11 mouse cellular contexts compared by ENCODE assay signal in genomic region chr4:133026826-133027375, GRCm38 (mm10). TPM values are rescaled to one million over a fixed set of nuclear protein-coding genes. Genes with fewer than 3 reads are reported as not detected.
DNase-seq lines count a peak whose midpoint lies in the region; ATAC-seq and TF ChIP-seq lines count a peak whose summit lies in the region.
"Had no signal": no experiment of that assay in that cellular context is flagged by ENCODE, and none has a peak within 500 bp of the region (broad histone marks: within the 10 kb centered on the region; RNA-seq: fewer than 3 reads in every experiment).

No protein-coding gene starts in this region.

- H3K4me1 ChIP-seq in hindbrain, embryonic 10.5 days (replicated peaks): peaks cover 83% of the 10 kb centered on the region
- H3K4me1 ChIP-seq in hindbrain, embryonic 11.5 days (replicated peaks; ENCODE audit: control insufficient read depth, insufficient read depth, low read length): peaks cover 34% of the 10 kb centered on the region
- peaks cover 29% of the 10 kb centered on the region for H3K4me1 ChIP-seq in ES-Bruce4 (ENCODE audit: control insufficient read depth, insufficient read depth, low read length)
- H3K4me1 ChIP-seq in limb, embryonic 12.5 days (replicated peaks): peaks cover 70% of the 10 kb centered on the region

- H3K36me3 ChIP-seq in hindbrain, embryonic 10.5 days: peaks cover 40% of the 10 kb centered on the region
- H3K36me3 ChIP-seq in hindbrain, embryonic 11.5 days (ENCODE audit: control insufficient read depth, insufficient read depth, low read length): no peaks in the 10 kb centered on the region
- H3K36me3 ChIP-seq in ES-Bruce4 (ENCODE audit: control insufficient read depth, insufficient read depth, low read length, poor library complexity, severe bottlenecking): no peaks in the 10 kb centered on the region
- H3K36me3 ChIP-seq in limb, embryonic 12.5 days: peaks cover 42% of the 10 kb centered on the region
- H3K36me3 ChIP-seq: liver, embryonic 15.5 days had no signal

- TF ChIP-seq EP300 in ES-Bruce4 (IDR thresholded peaks at IDR 0.05; ENCODE audit: insufficient read depth, low read depth, low read length): no peak

- H3K4me3 ChIP-seq in hindbrain, embryonic 10.5 days: no peak overlapping the region
- no peak overlapping the region for H3K4me3 ChIP-seq in hindbrain, embryonic 11.5 days (ENCODE audit: low read depth, low read length)
- H3K4me3 ChIP-seq in ES-Bruce4 (ENCODE audit: low read depth, low read length): no peak overlapping the region
- H3K4me3 ChIP-seq in limb, embryonic 12.5 days (replicated peaks): no peak overlapping the region
- H3K4me3 ChIP-seq: liver, embryonic 15.5 days had no signal

- H3K4me2 ChIP-seq in hindbrain, embryonic 11.5 days (replicated peaks; ENCODE audit: low read depth, low read length): no peak overlapping the region
- no peak overlapping the region for H3K4me2 ChIP-seq in limb, embryonic 12.5 days
- H3K4me2 ChIP-seq: liver, embryonic 15.5 days had no signal

- peak; percentile 23 for TF ChIP-seq CTCF in ES-Bruce4 (IDR thresholded peaks at IDR 0.05; ENCODE audit: low read depth, low read length)

- H3K9me3 ChIP-seq in hindbrain, embryonic 10.5 days: no peaks in the 10 kb centered on the region
- no peaks in the 10 kb centered on the region for H3K9me3 ChIP-seq in hindbrain, embryonic 11.5 days (ENCODE audit: control insufficient read depth, low read length)
- no peaks in the 10 kb centered on the region for H3K9me3 ChIP-seq in ES-Bruce4 (replicated peaks; ENCODE audit: control insufficient read depth, insufficient read depth, low read length, poor library complexity, severe bottlenecking)
- H3K9me3 ChIP-seq in limb, embryonic 12.5 days: no peaks in the 10 kb centered on the region
- H3K9me3 ChIP-seq: liver, embryonic 15.5 days had no signal

- no peaks in the 10 kb centered on the region for H3K27me3 ChIP-seq in hindbrain, embryonic 10.5 days (ENCODE audit: insufficient read depth, poor library complexity, severe bottlenecking)
- no peaks in the 10 kb centered on the region for H3K27me3 ChIP-seq in hindbrain, embryonic 11.5 days (ENCODE audit: control insufficient read depth, insufficient read depth, low read length)
- H3K27me3 ChIP-seq in ES-Bruce4 (ENCODE audit: control insufficient read depth, insufficient read depth, low read length, poor library complexity, severe bottlenecking): no peaks in the 10 kb centered on the region
- no peaks in the 10 kb centered on the region for H3K27me3 ChIP-seq in limb, embryonic 12.5 days
- H3K27me3 ChIP-seq: liver, embryonic 15.5 days had no signal

- no peak overlapping the region for H3K9ac ChIP-seq in hindbrain, embryonic 11.5 days (ENCODE audit: low read depth, low read length)
- 0 out of 2 replicates have a peak overlapping the region, but pooled peaks have one; percentile 3 for H3K9ac ChIP-seq in ES-Bruce4 (ENCODE audit: low read depth, poor library complexity, severe bottlenecking)
- no peak overlapping the region for H3K9ac ChIP-seq in limb, embryonic 12.5 days (replicated peaks)
- H3K9ac ChIP-seq: liver, embryonic 15.5 days had no signal

- no peak for DNase-seq in hindbrain, embryonic 10.5 days (ENCODE audit: low spot score)
- no peak for DNase-seq in hindbrain, embryonic 11.5 days (ENCODE audit: low spot score)
- peak; percentile 31 for DNase-seq in 416B (ENCODE audit: low read depth)
- no peak for DNase-seq in layer of hippocampus, postnatal 10 days (ENCODE audit: low spot score in 2 of 2)
- DNase-seq: cerebellum, postnatal 10 days; gastrocnemius, postnatal 36 days had no signal

- 41% methylated on average over 2 of the region's 2 CpGs for WGBS in hindbrain, embryonic 10.5 days
- WGBS in hindbrain, embryonic 11.5 days: 30% methylated on average over 2 of the region's 2 CpGs
- WGBS in limb, embryonic 12.5 days: 27% methylated on average over 2 of the region's 2 CpGs

- ATAC-seq in hindbrain, embryonic 11.5 days (ENCODE audit: low FRiP score): no peak
- ATAC-seq in limb, embryonic 12.5 days (ENCODE audit: insufficient number of reproducible peaks, insufficient read depth, low FRiP score, low TSS enrichment, low read depth): no peak
- ATAC-seq in CD4-positive, CD25-positive, alpha-beta regulatory T cell, adult 4 months: no peak

- H3K27ac ChIP-seq in hindbrain, embryonic 10.5 days: peak overlapping the region; percentile 86; the same call in 1 of the 2 replicates
- no peak overlapping the region for H3K27ac ChIP-seq in hindbrain, embryonic 11.5 days (ENCODE audit: low read depth, low read length)
- peak overlapping the region; percentile 47 for H3K27ac ChIP-seq in ES-Bruce4 (ENCODE audit: insufficient read depth, low read length)
- peak overlapping the region; percentile 57; the same call in 1 of the 2 replicates for H3K27ac ChIP-seq in limb, embryonic 12.5 days
- H3K27ac ChIP-seq: liver, embryonic 15.5 days had no signal

- no peak for TF ChIP-seq POLR2A in ES-Bruce4 (IDR thresholded peaks at IDR 0.05; ENCODE audit: insufficient read depth, low read length)

RNA-seq across cellular contexts. Expression of gene Ahdc1, which starts 15.8 kb away (rescaled TPM):
- 9.0 and 9.7 TPM in 2 replicates for polyA plus RNA-seq in hindbrain, embryonic 10.5 days (2016; fragmentation: Nextera tagmentation; extraction: Ambion mirVana)
- 6.8 and 9.0 TPM in 2 replicates for polyA plus RNA-seq in hindbrain, embryonic 11.5 days (2014; fragmentation: Nextera tagmentation; extraction: Ambion mirVana)
- polyA plus RNA-seq in ES-Bruce4 (2011; ENCODE audit: insufficient read depth, insufficient read length, low read depth, missing spikeins): 88.2 and 102 TPM in 2 replicates
- polyA plus RNA-seq in limb, embryonic 12.5 days (2016; fragmentation: Nextera tagmentation; extraction: Ambion mirVana): 13.2 and 14.5 TPM in 2 replicates
- polyA plus RNA-seq in CD4-positive, CD25-positive, alpha-beta regulatory T cell, adult 4 months (2017; shearing (Covaris generic)): 1 to 10 TPM; 2.6 to 3.7 TPM
- 100 to 1,000 TPM in 1 of 2 experiments, 10 to 100 TPM in 1; 98.1 to 103 TPM for total RNA-seq in layer of hippocampus, postnatal 10 days (2021)

RNA-seq across cellular contexts. Expression of gene Fgr, which starts 53.0 kb away (rescaled TPM):
- polyA plus RNA-seq in hindbrain, embryonic 10.5 days (2016; fragmentation: Nextera tagmentation; extraction: Ambion mirVana): 0.14 TPM in 1 of 2 replicates, not detected in the other
- 0.08 and 0.34 TPM in 2 replicates for polyA plus RNA-seq in hindbrain, embryonic 11.5 days (2014; fragmentation: Nextera tagmentation; extraction: Ambion mirVana)
- 0.70 and 1.9 TPM in 2 replicates for polyA plus RNA-seq in ES-Bruce4 (2011; ENCODE audit: insufficient read depth, insufficient read length, low read depth, missing spikeins)
- 0.26 and 0.36 TPM in 2 replicates for polyA plus RNA-seq in limb, embryonic 12.5 days (2016; fragmentation: Nextera tagmentation; extraction: Ambion mirVana)
- 1 to 10 TPM; 3.7 to 8.2 TPM for polyA plus RNA-seq in CD4-positive, CD25-positive, alpha-beta regulatory T cell, adult 4 months (2017; shearing (Covaris generic))
- under 1 TPM; 0.13 to 0.46 TPM for total RNA-seq in layer of hippocampus, postnatal 10 days (2021)
- polyA plus RNA-seq: neural tube, embryonic 14.5 days had no signal
